Mouse (Mus musculus) hindbrain, embryonic 14.5 days (tissue): ENCODE measurements around the gene Slc25a1. TPM values are rescaled to one million over a fixed set of nuclear protein-coding genes. Genes with fewer than 3 reads are reported as not detected.
"Not testable (repeated sequence)": the region's sequence is repeated elsewhere in the genome, so short reads cannot be mapped to it uniquely, and the experiment has no call there.

Experiments
- ATAC-seq: fragments of 200-750 bp; cut with Nextera tagmentation; 2 replicates; pipeline ENCODE4 v1.8.0; 2017; ENCODE audit warnings: moderate number of reproducible peaks, mild to moderate bottlenecking, moderate TSS enrichment, moderate library complexity; ENCODE audit not compliant: low FRiP score
- DNase-seq: peaks from one replicate; pipeline ENCODE4 v3.0.0-alpha.2; 2015; ENCODE audit warnings: low spot score
- H3K27ac ChIP-seq: fragments of 300-500 bp; sonication (generic); 2 replicates; pipeline ENCODE4 v1.5.1; 2014; ENCODE audit warnings: mild to moderate bottlenecking, moderate library complexity
- H3K27me3 ChIP-seq: fragments of 300-500 bp; sonication (generic); 2 replicates; pipeline ENCODE4 v1.6.1; 2014; ENCODE audit warnings: mild to moderate bottlenecking, low read length, mixed read lengths; ENCODE audit not compliant: control insufficient read depth, insufficient read depth
- H3K36me3 ChIP-seq: fragments of 300-500 bp; sonication (generic); replicated peaks from 2 replicates; pipeline ENCODE4 v1.6.1; 2014; ENCODE audit not compliant: control insufficient read depth, insufficient read depth
- H3K4me1 ChIP-seq: fragments of 300-500 bp; sonication (generic); replicated peaks from 2 replicates; pipeline ENCODE4 v1.6.1; 2014; ENCODE audit warnings: antibody characterized with exemption, low read length, mixed read lengths; ENCODE audit not compliant: control insufficient read depth, insufficient read depth
- H3K4me2 ChIP-seq: fragments of 300-500 bp; sonication (generic); replicated peaks from 2 replicates; pipeline ENCODE4 v1.6.1; 2014; ENCODE audit warnings: mild to moderate bottlenecking, moderate library complexity
- H3K4me3 ChIP-seq: fragments of 300-500 bp; sonication (generic); replicated peaks from 2 replicates; pipeline ENCODE4 v1.5.1; 2014; ENCODE audit warnings: mild to moderate bottlenecking, low read length
- H3K9ac ChIP-seq: fragments of 300-500 bp; sonication (generic); 2 replicates; pipeline ENCODE4 v1.6.1; 2014
- H3K9me3 ChIP-seq: fragments of 300-500 bp; sonication (generic); 2 replicates; pipeline ENCODE4 v1.6.1; 2016; ENCODE audit warnings: low read length; ENCODE audit not compliant: control insufficient read depth
- WGBS: fragments of 180-500 bp; shearing (Covaris S2); extraction: QIAGEN DNeasy Blood & Tissue Kit; methylation state at CpG from one replicate; pipeline ENCODE4 v1.1.7; 2014; 5-methylcytosine and 5-hydroxymethylcytosine counted together
- polyA plus RNA-seq: library from polyadenylated mRNA; unstranded; fragments of >200 nt; fragmentation: Nextera tagmentation; extraction: Ambion mirVana; gene quantifications from 2 replicates; pipeline ENCODE4 v1.2.1, GENCODE M21; 2014

Gene Slc25a1
- 175 and 176 TPM in 2 replicates for polyA plus RNA-seq

DNA sequence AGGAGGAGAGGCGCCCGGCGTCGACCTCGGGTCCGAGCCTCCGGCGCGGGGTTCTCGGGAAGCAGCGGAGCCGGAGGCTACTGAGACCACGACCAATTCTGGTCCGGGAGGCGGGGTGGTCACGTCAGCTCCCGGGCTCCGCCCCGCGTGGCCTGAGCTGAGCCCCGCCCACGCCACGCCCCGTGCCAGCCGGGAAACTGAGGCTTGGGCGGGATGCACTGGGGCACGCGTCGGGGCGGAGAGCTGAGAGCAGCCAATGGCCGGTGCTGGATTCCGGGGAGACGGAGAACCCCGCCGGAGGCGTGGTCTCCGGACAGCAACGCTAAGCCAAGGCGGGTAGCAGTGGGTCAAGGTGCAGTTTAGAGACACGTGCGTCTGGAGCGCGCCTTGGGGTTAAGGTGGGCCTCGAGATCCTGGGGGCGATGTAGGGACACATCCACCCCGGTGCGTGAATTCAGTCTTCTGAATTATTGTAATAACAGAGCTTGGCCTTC is at the start of gene Slc25a1:
Slc25a1 (minus strand) TSS at position 133 of the 494 bp plus-strand sequence.
- Histone ChIP-seq H3K36me3 (peaks cover 20% of the 10 kb centered on the region), H3K9ac (peak within 1 kb of the TSS; percentile 92), H3K27ac (peak within 1 kb of the TSS; percentile 82), H3K4me1 (peaks cover 13% of the 10 kb centered on the region), H3K4me3 (peak within 1 kb of the TSS; percentile 54), H3K27me3 (no peaks in the 10 kb centered on the region), H3K9me3 (no peaks in the 10 kb centered on the region), H3K4me2 (peak within 1 kb of the TSS; percentile 85)
- DNase-seq (peak; percentile 73), ATAC-seq (peak; percentile 73)
- under 1% methylated on average over 47 of the region's 47 CpGs for WGBS

DNA sequence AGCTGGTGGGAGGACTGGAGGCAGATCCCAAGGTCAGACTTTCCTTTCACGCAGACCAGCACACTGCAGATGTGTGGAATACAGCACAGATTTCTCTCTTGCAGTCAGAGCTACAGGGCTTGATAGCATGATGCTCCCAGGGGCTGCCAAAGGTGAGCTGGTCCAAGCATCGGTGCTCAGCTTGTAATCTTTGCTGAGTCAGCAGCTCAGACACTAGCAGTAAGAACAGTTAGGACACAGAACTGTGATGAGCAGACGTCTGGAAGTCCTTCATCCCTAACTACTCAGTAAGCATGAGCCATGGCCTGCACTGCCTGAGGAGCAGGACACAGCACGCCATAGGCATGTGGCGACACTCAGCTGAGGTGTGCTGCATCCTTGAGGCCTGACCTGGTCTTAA is 43.8 kb upstream of the Slc25a1 start:
- H3K36me3 ChIP-seq, result no peaks in the 10 kb centered on the region
- H3K4me3 ChIP-seq, result no peak overlapping the region
- ATAC-seq, result no peak
- no peaks in the 10 kb centered on the region for H3K27me3 ChIP-seq
- H3K9ac ChIP-seq, result no peak overlapping the region
- H3K4me2 ChIP-seq, result no peak overlapping the region
- DNase-seq, result no peak
- H3K4me1 ChIP-seq, result no peaks in the 10 kb centered on the region
- WGBS, result 77% methylated on average over 5 of the region's 5 CpGs
- no peak overlapping the region for H3K27ac ChIP-seq
- no peaks in the 10 kb centered on the region for H3K9me3 ChIP-seq

DNA sequence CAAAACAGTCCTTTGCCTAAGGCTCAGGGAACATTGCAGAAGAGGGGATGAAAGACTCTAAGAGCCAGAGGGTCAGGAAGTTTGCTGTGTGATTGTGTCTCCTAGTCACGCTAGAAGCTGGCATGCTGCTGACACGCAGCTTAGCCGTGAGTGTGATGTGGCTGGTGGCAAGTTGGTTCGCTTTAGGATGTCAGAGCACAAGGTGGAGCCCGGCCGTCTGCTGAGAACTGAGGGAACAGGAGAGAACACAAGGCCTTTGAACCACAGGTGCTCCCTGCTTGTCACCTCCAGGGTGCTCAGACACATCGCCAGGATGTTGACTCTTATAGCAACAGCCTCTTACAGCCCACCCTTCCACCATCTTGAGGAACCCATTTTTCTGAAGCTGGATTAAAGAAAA is 34.1 kb upstream of the Slc25a1 start:
- H3K4me2 ChIP-seq, result no peak overlapping the region
- no peak overlapping the region for H3K9ac ChIP-seq
- no peaks in the 10 kb centered on the region for H3K9me3 ChIP-seq
- H3K4me3 ChIP-seq, result no peak overlapping the region
- no peak for ATAC-seq
- WGBS, result 80% methylated on average over 7 of the region's 7 CpGs
- no peaks in the 10 kb centered on the region for H3K36me3 ChIP-seq
- no peak overlapping the region for H3K27ac ChIP-seq
- H3K27me3 ChIP-seq, result no peaks in the 10 kb centered on the region; the same call in 1 of the 2 replicates
- H3K4me1 ChIP-seq, result no peaks in the 10 kb centered on the region
- no peak for DNase-seq

DNA sequence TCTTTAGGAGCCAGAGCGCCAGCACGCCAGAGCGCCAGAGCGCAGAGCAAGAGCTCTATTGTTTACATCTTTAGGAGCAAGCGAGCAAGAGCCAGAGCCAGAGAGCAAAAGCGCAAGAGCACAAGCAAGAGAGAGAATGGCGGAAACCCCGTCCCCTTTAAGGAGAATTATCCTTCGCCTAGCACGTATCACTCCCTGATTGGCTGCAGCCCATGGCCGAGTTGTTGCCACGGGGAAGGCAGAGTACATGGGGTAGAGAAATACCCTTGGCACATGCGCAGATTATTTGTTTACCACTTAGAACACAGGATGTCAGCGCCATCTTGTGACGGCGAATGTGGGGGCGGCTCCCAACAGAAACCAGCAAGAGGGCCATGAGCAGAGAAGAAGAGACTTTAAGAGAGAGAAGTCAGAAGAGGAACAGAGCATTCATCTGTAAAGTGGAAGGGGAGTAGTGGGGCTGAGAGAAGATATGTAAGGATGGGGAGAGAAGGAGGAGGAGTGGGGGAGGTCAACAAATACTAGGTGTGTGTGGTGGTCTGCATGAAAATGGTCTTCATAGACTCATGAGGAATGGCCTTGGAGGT is 28.1 kb upstream of the Slc25a1 start:
- not testable (repeated sequence) for H3K9me3 ChIP-seq, H3K9ac ChIP-seq, H3K36me3 ChIP-seq, H3K27ac ChIP-seq, DNase-seq, H3K27me3 ChIP-seq, H3K4me1 ChIP-seq, H3K4me2 ChIP-seq, H3K4me3 ChIP-seq, ATAC-seq
- 97% methylated on average over 17 of the region's 17 CpGs for WGBS

DNA sequence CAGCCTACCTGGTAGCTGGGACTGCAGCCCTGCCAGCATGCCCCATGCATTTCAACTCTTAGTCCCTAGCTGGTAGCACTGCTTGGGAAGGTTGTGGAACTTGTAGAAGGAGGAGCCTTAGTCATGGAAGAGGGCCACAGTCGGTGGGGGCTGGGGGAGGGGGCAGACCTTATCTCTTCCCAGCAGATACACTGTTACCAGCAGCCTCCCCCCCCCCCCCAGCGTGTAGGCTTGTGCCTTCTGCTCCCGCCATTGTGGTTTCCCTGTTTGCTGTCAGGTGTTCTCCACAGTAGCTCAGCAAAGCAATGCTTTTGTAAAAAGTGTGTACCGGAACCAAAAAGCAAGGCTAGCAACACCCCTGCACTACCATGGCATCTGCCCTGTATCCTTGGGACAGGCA is 23.6 kb upstream of the Slc25a1 start:
- ATAC-seq, result no peak
- WGBS, result over 99% methylated on average over 3 of the region's 4 CpGs
- Histone ChIP-seq H3K4me3 (no peak overlapping the region), H3K9ac (no peak overlapping the region), H3K36me3 (no peaks in the 10 kb centered on the region), H3K4me1 (peaks cover 4% of the 10 kb centered on the region; the same call in 1 of the 2 replicates), H3K27ac (no peak overlapping the region), H3K4me2 (no peak overlapping the region), H3K9me3 (no peaks in the 10 kb centered on the region), H3K27me3 (no peaks in the 10 kb centered on the region)
- no peak for DNase-seq

DNA sequence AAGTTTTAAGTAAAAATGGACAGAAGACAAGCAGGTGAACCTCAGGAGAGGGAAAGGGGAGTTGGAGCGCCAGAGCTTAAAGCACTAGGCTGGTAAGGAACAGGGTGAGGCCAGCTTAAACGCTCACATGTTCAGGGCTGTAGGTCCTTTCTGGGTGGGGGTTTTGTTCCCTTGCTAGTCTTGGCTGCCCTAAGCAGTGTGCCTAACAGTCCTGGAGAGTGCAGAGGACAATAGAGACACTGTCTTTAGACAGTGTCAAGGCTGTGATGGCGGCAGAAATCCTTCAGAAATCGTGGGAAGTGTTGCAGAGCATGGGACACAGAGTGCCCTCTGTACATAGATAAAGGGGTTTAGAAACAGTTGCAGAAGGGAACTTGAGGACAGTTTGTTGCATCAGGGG is 22.0 kb upstream of the Slc25a1 start:
- no peak overlapping the region for H3K9ac ChIP-seq
- H3K36me3 ChIP-seq, result no peaks in the 10 kb centered on the region
- ATAC-seq, result no peak
- H3K4me2 ChIP-seq, result no peak overlapping the region
- no peaks in the 10 kb centered on the region for H3K9me3 ChIP-seq
- WGBS, result 47% methylated on average over 4 of the region's 4 CpGs
- peaks cover 4% of the 10 kb centered on the region; the same call in 1 of the 2 replicates for H3K4me1 ChIP-seq
- H3K4me3 ChIP-seq, result no peak overlapping the region
- H3K27me3 ChIP-seq, result no peaks in the 10 kb centered on the region
- no peak overlapping the region for H3K27ac ChIP-seq
- DNase-seq, result no peak

DNA sequence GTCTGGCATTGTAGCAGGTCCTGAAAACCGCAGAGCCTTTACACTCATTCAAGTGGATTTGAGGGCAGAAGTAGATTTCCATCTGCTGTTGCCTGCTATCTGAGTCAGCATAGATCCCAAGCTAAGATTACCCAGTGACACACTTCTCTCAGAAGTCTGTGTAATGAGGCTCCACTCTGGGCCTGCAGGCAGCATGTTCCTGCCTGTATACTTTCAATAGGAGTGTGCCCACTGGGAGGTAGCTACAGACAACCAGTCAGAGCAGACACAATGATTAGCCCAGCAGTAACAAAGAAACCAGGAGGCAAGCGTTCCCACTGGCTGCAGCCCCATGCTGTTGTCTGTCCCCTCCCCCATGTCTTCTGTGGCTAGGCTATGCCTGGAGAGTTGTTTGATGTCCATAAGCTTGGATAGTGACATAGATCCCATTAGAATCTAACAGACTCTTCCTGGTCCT is 21.4 kb upstream of the Slc25a1 start:
- Histone ChIP-seq H3K9me3 (no peaks in the 10 kb centered on the region), H3K36me3 (no peaks in the 10 kb centered on the region), H3K27me3 (no peaks in the 10 kb centered on the region), H3K4me3 (no peak overlapping the region), H3K4me1 (peaks cover 4% of the 10 kb centered on the region; the same call in 1 of the 2 replicates), H3K9ac (no peak overlapping the region), H3K4me2 (no peak overlapping the region), H3K27ac (peak overlapping the region; percentile 9; the same call in 1 of the 2 replicates)
- ATAC-seq (peak; percentile 60; the same call in 1 of the 2 replicates), DNase-seq (no peak)
- 18% methylated on average over 2 of the region's 2 CpGs for WGBS

DNA sequence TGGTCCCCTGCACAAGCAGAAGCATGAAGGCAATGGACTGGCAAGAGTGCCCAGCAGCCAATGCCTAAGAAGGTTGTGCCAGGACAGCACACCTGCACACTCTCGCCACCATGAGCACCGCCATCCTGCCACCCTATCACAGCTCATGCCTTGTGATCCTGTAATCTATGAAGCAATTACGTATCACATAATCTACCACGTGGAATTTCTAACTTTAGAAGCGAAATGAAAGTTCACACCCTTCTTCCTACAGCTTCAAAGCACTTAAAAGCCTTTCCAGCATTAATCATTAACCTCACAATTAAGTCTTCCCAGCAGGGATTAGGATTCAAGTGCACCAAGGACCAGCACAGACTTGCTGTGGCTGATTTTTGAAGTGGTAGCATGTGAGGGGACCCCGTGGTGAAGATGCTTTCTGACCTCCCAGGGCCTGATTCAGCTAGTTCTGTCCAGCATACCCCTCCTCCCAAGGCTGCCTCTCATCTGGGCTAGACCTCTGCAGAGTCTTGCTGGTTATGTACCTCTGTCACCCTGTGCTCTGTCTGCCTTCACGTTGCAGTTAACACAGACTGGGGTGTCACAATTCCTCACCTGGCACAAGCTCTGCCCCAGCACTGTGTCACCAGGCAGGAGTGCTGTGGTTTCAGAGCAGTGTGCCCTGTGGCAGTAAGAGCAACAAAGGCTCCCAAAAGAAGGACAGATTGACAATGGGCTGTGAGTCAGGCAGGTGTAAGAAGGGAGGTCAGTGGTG is 17.2 kb upstream of the Slc25a1 start:
- 61% methylated on average over 7 of the region's 7 CpGs for WGBS
- Histone ChIP-seq H3K4me1 (peaks cover 3% of the 10 kb centered on the region; the same call in 1 of the 2 replicates), H3K27ac (no peak overlapping the region), H3K36me3 (no peaks in the 10 kb centered on the region), H3K4me2 (no peak overlapping the region), H3K9ac (no peak overlapping the region), H3K9me3 (no peaks in the 10 kb centered on the region), H3K27me3 (no peaks in the 10 kb centered on the region), H3K4me3 (no peak overlapping the region)
- DNase-seq (no peak), ATAC-seq (no peak)

DNA sequence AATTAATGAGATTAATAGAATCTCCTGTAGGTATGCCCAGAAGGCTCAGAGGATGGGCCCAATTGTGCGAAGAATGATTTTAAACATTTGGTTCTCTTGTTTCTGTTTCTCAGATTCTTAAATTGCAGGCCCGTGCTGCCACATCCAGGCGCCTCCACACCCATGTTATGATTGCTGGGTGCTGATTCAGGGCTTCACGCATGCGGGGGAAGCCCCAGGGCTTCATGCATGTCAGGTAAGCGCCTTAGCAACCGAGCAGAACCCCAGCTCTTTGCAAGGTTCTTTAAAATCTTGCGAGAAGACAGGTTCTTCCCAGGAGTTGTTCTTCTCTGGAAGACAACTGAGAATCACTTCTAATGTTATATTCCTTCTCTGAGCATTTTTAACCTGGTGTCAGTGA is 15.4 kb upstream of the Slc25a1 start:
- ATAC-seq (no peak), DNase-seq (no peak)
- WGBS, result 73% methylated on average over 8 of the region's 8 CpGs
- Histone ChIP-seq H3K36me3 (no peaks in the 10 kb centered on the region), H3K27me3 (no peaks in the 10 kb centered on the region), H3K9me3 (no peaks in the 10 kb centered on the region), H3K4me1 (no peaks in the 10 kb centered on the region), H3K27ac (no peak overlapping the region), H3K9ac (no peak overlapping the region), H3K4me2 (no peak overlapping the region), H3K4me3 (no peak overlapping the region)
